26 mouse cellular contexts compared by ENCODE assay signal in genomic region chr10:100148123-100148522, GRCm38 (mm10).
"Had no signal": no experiment of that assay in that cellular context is flagged by ENCODE, and none has a peak within 500 bp of the region (broad histone marks: within the 10 kb centered on the region; RNA-seq: fewer than 3 reads in every experiment).

No protein-coding gene starts in this region.

- H3K4me2 ChIP-seq: heart, embryonic 11.5 days; heart, embryonic 13.5 days; heart, embryonic 15.5 days; hindbrain, embryonic 13.5 days; hindbrain, embryonic 15.5 days; limb, embryonic 13.5 days; limb, embryonic 15.5 days; liver, embryonic 12.5 days had no signal

- DNase-seq: gastrocnemius, adult 2 months; gastrocnemius, postnatal 10 days; gastrocnemius, postnatal 25 days; heart, adult 11 months; heart, adult 2 months; heart, postnatal 14 days; heart, postnatal 36 days; kidney, adult 18-20 months; kidney, adult 8-10 months; kidney, postnatal 10 days; kidney, postnatal 25 days; kidney, postnatal 4 days; left cerebral cortex, postnatal 4 days had no signal

- H3K4me1 ChIP-seq: hindbrain, embryonic 10.5 days; hindbrain, embryonic 13.5 days; hindbrain, embryonic 15.5 days; limb, embryonic 13.5 days; limb, embryonic 15.5 days; liver, embryonic 12.5 days had no signal

- H3K4me3 ChIP-seq: gastrocnemius, adult 2 months; heart, adult 2 months; heart, embryonic 13.5 days; heart, embryonic 15.5 days; hindbrain, embryonic 10.5 days; hindbrain, embryonic 13.5 days; hindbrain, embryonic 15.5 days; layer of hippocampus, adult 2 months; left cerebral cortex, adult 2 months; limb, embryonic 13.5 days; limb, embryonic 15.5 days; liver, embryonic 12.5 days had no signal

- H3K27ac ChIP-seq: gastrocnemius, adult 2 months; heart, adult 2 months; heart, embryonic 13.5 days; heart, embryonic 15.5 days; hindbrain, embryonic 10.5 days; hindbrain, embryonic 13.5 days; hindbrain, embryonic 15.5 days; hindbrain, postnatal 0 days; layer of hippocampus, adult 2 months; left cerebral cortex, adult 2 months; limb, embryonic 13.5 days; limb, embryonic 15.5 days; liver, embryonic 12.5 days had no signal

- H3K9ac ChIP-seq: heart, embryonic 13.5 days; heart, embryonic 15.5 days; hindbrain, embryonic 13.5 days; hindbrain, embryonic 15.5 days; limb, embryonic 13.5 days; limb, embryonic 15.5 days; liver, embryonic 12.5 days had no signal

- ATAC-seq: hindbrain, postnatal 0 days; intestine, embryonic 16.5 days; liver, embryonic 12.5 days had no signal

- H3K36me3 ChIP-seq: heart, embryonic 13.5 days; heart, embryonic 15.5 days; hindbrain, embryonic 10.5 days; hindbrain, embryonic 13.5 days; hindbrain, embryonic 15.5 days; limb, embryonic 13.5 days; limb, embryonic 15.5 days; liver, embryonic 12.5 days had no signal

- H3K27me3 ChIP-seq: heart, embryonic 13.5 days; heart, embryonic 15.5 days; hindbrain, embryonic 13.5 days; hindbrain, embryonic 15.5 days; limb, embryonic 13.5 days; limb, embryonic 15.5 days; liver, embryonic 12.5 days had no signal

- H3K9me3 ChIP-seq: heart, embryonic 13.5 days; heart, embryonic 15.5 days; hindbrain, embryonic 10.5 days; hindbrain, embryonic 13.5 days; hindbrain, embryonic 15.5 days; limb, embryonic 13.5 days; limb, embryonic 15.5 days; liver, embryonic 12.5 days had no signal
